Mouse (Mus musculus) kidney, adult 2 months (tissue): Measurements from ENCODE around the gene Klhl9.
"Not testable (repeated sequence)": the region's sequence is repeated elsewhere in the genome, so short reads cannot be mapped to it uniquely, and the experiment has no call there.

ENCODE experiments used
- CTCF ChIP-seq: fragments of 200-500 bp; conservative IDR thresholded peaks from 2 replicates; pipeline ENCODE4 v1.5.1; 2011; ENCODE audit warnings: low read depth, mild to moderate bottlenecking, control low read depth, low read length, moderate library complexity, mixed read lengths; ENCODE audit not compliant: insufficient read depth, insufficient read length
- POLR2A ChIP-seq: fragments of 200-500 bp; IDR thresholded peaks from one replicate; pipeline ENCODE4 v1.6.1; 2011; ENCODE audit warnings: low read depth, low read length, control low read depth

DNA sequence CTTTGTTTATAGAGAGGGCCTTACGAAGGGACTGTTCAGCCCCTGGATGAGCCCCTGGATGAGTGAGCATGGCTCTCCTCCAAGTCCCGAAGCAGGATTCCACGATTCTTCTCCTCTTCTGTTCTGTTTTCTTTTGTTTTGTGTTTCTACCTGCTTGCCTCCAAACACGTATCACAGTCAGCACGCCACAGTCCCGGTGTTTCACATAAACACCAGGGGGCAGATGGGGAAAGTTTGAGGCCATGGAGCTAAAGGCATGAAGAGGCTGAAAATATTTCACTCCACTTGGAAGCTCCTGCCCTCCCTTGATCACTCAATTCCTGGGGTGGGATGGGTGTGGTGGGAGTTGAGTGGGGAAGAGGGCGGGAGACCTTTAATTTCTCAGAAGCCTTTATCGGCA is 39.5 kb upstream of the Klhl9 start:
- not testable (repeated sequence) for TF ChIP-seq POLR2A, CTCF
